Mouse (Mus musculus): ENCODE measurements around the gene Pih1d2. TPM values are rescaled to one million over a fixed set of nuclear protein-coding genes. Genes with fewer than 3 reads are reported as not detected.
A peak's percentile ranks its signal among the peaks of the same experiment; 100 is the strongest.

Pih1d2 gene
- 5.0 and 5.6 TPM in 2 replicates for polyA plus RNA-seq (2014; fragmentation: Nextera tagmentation; extraction: Ambion mirVana)

DNA sequence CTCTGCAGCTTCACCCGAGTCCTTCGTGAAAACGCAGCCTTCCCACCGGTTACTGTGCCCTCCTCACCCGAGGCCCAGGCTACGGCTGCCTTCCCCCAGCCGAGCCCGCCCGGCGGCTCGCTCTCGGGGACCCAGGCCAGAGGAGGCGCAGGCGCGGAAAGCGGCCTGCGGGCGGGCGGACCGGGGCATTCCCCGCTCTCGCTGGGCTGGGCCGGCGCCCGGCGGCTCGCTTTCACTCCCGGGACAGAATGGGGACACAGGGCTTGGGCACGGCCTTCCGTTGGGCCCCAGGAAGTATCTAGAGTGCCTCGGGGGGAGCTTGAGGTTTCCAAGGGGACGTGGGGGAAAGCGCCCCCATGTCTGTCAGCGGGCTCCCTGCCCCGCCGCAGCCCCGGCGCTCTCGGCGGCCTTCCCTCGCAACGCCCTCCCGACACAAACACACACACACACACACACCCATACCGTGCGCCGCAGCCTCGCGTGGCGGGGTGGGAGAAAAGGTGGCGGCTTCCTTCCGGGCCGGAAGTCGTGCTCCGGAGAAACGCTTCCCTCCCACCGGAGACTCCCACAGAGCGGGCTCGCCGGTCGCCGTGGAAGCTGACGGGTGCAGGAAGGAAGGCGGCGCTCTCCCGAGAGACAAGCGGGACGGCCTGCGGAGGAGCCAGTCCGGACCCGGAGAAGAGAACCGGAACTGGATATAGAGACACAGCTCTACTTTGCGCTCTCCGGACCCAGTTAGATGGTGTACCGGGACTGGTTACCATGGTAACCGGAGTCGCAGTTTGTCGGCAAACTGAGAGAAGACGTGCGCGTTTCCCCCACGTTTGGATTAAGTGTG, at the start of gene Pih1d2, which contains the start of gene Nkapd1:
Pih1d2 (plus strand) TSS at position 556 of the 838 bp plus-strand sequence.
Nkapd1 (minus strand) TSS at position 699 of the 838 bp plus-strand sequence.
- no peaks in the 10 kb centered on the region for H3K27me3 ChIP-seq (ENCODE audit: control insufficient read depth, insufficient read depth, low read length)
- peak within 1 kb of the TSS; percentile 60 for H3K4me2 ChIP-seq (ENCODE audit: low read depth, severe bottlenecking)
- peak; percentile 90 for ATAC-seq (ENCODE audit: insufficient number of reproducible peaks, low FRiP score, low TSS enrichment, low read depth)
- DNase-seq (ENCODE audit: low spot score): peak; percentile 94
- H3K27ac ChIP-seq (replicated peaks; ENCODE audit: low read depth, low read length): peak within 1 kb of the TSS; percentile 78
- H3K9ac ChIP-seq (ENCODE audit: low read length): peak within 1 kb of the TSS; percentile 83
- under 1% methylated on average over 81 of the region's 81 CpGs for WGBS
- H3K9me3 ChIP-seq (ENCODE audit: control insufficient read depth, low read length): no peaks in the 10 kb centered on the region
- peaks cover 16% of the 10 kb centered on the region for H3K36me3 ChIP-seq (ENCODE audit: control insufficient read depth, insufficient read depth, low read length)
- peaks cover 3% of the 10 kb centered on the region; the same call in 1 of the 2 replicates for H3K4me1 ChIP-seq (ENCODE audit: control insufficient read depth, insufficient read depth, low read length)
- peak within 1 kb of the TSS; percentile 90 for H3K4me3 ChIP-seq (ENCODE audit: low read depth, low read length)

GRCm38 (mm10) chr9:50567372-50567771, 49.7 kb upstream of the Pih1d2 start:
- Histone ChIP-seq H3K27me3 (ENCODE audit: control insufficient read depth, insufficient read depth, low read length) (no peaks in the 10 kb centered on the region), H3K4me3 (ENCODE audit: low read depth, low read length) (no peak overlapping the region), H3K4me2 (ENCODE audit: low read depth, severe bottlenecking) (no peak overlapping the region), H3K4me1 (ENCODE audit: control insufficient read depth, insufficient read depth, low read length) (no peaks in the 10 kb centered on the region), H3K9ac (ENCODE audit: low read length) (no peak overlapping the region), H3K36me3 (ENCODE audit: control insufficient read depth, insufficient read depth, low read length) (no peaks in the 10 kb centered on the region), H3K27ac (replicated peaks; ENCODE audit: low read depth, low read length) (no peak overlapping the region), H3K9me3 (ENCODE audit: control insufficient read depth, low read length) (no peaks in the 10 kb centered on the region)
- DNase-seq (ENCODE audit: low spot score) (no peak), ATAC-seq (ENCODE audit: insufficient number of reproducible peaks, low FRiP score, low TSS enrichment, low read depth) (no peak)
- 86% methylated on average over 4 of the region's 4 CpGs for WGBS

DNA sequence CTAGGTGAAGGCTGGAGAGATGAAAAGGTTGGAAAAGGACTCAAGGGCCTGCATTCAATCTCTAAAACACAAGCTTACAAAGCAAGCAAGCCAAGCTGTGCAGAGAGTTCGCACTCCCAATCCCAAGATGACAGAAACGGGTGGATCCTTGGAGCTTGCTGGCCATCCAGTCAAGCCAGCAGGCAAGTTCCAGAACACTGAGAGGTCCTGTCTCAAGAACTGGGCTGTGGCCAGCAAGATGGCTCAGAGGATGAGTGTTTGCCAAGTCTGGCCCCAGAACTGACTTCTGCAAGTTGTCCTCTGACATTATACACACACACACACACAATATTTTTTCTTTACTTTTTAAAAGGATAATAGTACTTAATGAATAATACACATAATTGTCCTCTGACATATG, 49.2 kb upstream of the Pih1d2 start:
- Histone ChIP-seq H3K4me3 (ENCODE audit: low read depth, low read length) (no peak overlapping the region), H3K36me3 (ENCODE audit: control insufficient read depth, insufficient read depth, low read length) (no peaks in the 10 kb centered on the region), H3K27me3 (ENCODE audit: control insufficient read depth, insufficient read depth, low read length) (no peaks in the 10 kb centered on the region), H3K9me3 (ENCODE audit: control insufficient read depth, low read length) (no peaks in the 10 kb centered on the region), H3K27ac (replicated peaks; ENCODE audit: low read depth, low read length) (no peak overlapping the region), H3K9ac (ENCODE audit: low read length) (no peak overlapping the region), H3K4me2 (ENCODE audit: low read depth, severe bottlenecking) (no peak overlapping the region), H3K4me1 (ENCODE audit: control insufficient read depth, insufficient read depth, low read length) (no peaks in the 10 kb centered on the region)
- 84% methylated on average over 2 of the region's 2 CpGs for WGBS
- ATAC-seq (ENCODE audit: insufficient number of reproducible peaks, low FRiP score, low TSS enrichment, low read depth): no peak
- no peak for DNase-seq (ENCODE audit: low spot score)

DNA sequence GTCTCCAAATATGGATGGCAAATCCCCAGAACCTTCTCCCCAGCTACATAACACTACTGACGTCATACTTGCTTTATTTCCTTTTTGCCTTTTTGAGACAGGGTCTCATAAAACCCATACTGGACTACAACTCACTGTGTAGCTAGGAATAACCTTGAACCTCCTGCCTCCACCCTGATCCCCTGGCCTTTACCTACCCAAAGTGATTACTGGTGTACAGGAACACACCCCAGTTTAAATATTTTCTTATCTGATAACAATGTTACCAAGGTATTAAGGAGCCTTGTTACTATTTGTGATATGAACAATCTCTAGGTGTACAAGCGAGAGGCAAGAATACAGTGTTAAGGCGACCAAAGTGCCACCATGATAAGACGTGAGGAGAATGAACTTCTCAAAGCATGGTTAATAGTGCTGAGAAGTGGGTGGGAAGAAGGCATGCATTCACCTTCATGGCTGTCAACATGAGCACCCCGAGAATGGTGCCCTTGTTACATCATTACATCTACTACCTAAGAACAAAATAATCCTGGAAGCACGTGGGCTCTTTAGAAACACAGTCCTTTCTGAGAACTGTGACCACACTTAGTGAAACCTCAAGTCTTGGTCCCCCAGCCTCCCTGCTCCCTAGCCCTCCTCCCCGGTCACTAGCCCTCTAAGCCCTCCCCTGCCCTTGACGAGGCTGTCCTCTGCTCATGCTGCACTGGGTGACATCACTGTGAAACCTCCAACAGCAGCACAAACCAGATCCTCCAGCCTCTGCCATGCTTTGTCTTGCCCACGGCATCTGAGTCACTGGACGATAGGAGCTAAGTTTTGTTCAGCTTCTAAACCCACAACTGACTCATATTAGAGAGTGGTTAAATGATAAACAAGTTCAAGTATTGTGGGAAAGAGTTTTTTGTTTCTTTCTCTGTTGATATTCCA, 47.3 kb upstream of the Pih1d2 start:
- H3K4me1 ChIP-seq (ENCODE audit: control insufficient read depth, insufficient read depth, low read length): no peaks in the 10 kb centered on the region
- no peaks in the 10 kb centered on the region for H3K9me3 ChIP-seq (ENCODE audit: control insufficient read depth, low read length)
- WGBS: 76% methylated on average over 10 of the region's 10 CpGs
- H3K27ac ChIP-seq (replicated peaks; ENCODE audit: low read depth, low read length): no peak overlapping the region
- ATAC-seq (ENCODE audit: insufficient number of reproducible peaks, low FRiP score, low TSS enrichment, low read depth) (no peak), DNase-seq (ENCODE audit: low spot score) (no peak)
- H3K27me3 ChIP-seq (ENCODE audit: control insufficient read depth, insufficient read depth, low read length): no peaks in the 10 kb centered on the region
- H3K4me2 ChIP-seq (ENCODE audit: low read depth, severe bottlenecking): no peak overlapping the region
- no peak overlapping the region for H3K4me3 ChIP-seq (ENCODE audit: low read depth, low read length)
- no peak overlapping the region for H3K9ac ChIP-seq (ENCODE audit: low read length)
- no peaks in the 10 kb centered on the region for H3K36me3 ChIP-seq (ENCODE audit: control insufficient read depth, insufficient read depth, low read length)

DNA sequence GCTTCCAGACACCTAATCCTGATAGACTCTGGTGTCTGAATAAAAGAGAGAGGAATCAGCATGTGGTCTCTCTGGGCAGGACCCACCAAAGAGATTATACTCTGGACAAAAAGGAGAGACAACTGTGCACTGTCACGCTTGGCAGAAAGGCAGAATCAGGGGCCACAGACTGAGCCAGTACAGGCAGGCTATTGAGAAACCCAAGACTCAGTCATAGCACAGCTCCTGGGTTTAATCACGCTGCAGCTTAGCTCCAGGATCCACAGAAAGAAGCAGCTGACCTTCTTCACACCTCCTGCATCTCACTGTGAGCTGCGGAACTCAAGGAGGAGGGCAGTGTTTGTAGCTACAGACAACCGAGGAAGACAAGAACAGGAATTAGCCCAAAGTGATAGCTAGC, 36.8 kb upstream of the Pih1d2 start:
- Histone ChIP-seq H3K9me3 (ENCODE audit: control insufficient read depth, low read length) (no peaks in the 10 kb centered on the region), H3K9ac (ENCODE audit: low read length) (no peak overlapping the region), H3K4me2 (ENCODE audit: low read depth, severe bottlenecking) (no peak overlapping the region), H3K4me1 (ENCODE audit: control insufficient read depth, insufficient read depth, low read length) (no peaks in the 10 kb centered on the region), H3K27me3 (ENCODE audit: control insufficient read depth, insufficient read depth, low read length) (no peaks in the 10 kb centered on the region), H3K27ac (replicated peaks; ENCODE audit: low read depth, low read length) (no peak overlapping the region), H3K36me3 (ENCODE audit: control insufficient read depth, insufficient read depth, low read length) (no peaks in the 10 kb centered on the region), H3K4me3 (ENCODE audit: low read depth, low read length) (no peak overlapping the region)
- ATAC-seq (ENCODE audit: insufficient number of reproducible peaks, low FRiP score, low TSS enrichment, low read depth) (no peak), DNase-seq (ENCODE audit: low spot score) (peak; percentile 14)
- 34% methylated on average over 4 of the region's 4 CpGs for WGBS

- Histone ChIP-seq H3K9me3 (ENCODE audit: control insufficient read depth, low read length) (no peaks in the 10 kb centered on the region), H3K4me2 (ENCODE audit: low read depth, severe bottlenecking) (no peak overlapping the region), H3K27ac (replicated peaks; ENCODE audit: low read depth, low read length) (no peak overlapping the region), H3K4me1 (ENCODE audit: control insufficient read depth, insufficient read depth, low read length) (no peaks in the 10 kb centered on the region), H3K36me3 (ENCODE audit: control insufficient read depth, insufficient read depth, low read length) (no peaks in the 10 kb centered on the region), H3K27me3 (ENCODE audit: control insufficient read depth, insufficient read depth, low read length) (no peaks in the 10 kb centered on the region), H3K9ac (ENCODE audit: low read length) (no peak overlapping the region), H3K4me3 (ENCODE audit: low read depth, low read length) (no peak overlapping the region)
- WGBS: 71% methylated on average over 6 of the region's 6 CpGs
- ATAC-seq (ENCODE audit: insufficient number of reproducible peaks, low FRiP score, low TSS enrichment, low read depth) (no peak), DNase-seq (ENCODE audit: low spot score) (no peak)
These were observed 31.8 kb upstream of the Pih1d2 start for GRCm38 (mm10) chr9:50585145-50585818.

- Histone ChIP-seq H3K4me2 (ENCODE audit: low read depth, severe bottlenecking) (no peak overlapping the region), H3K9me3 (ENCODE audit: control insufficient read depth, low read length) (no peaks in the 10 kb centered on the region), H3K36me3 (ENCODE audit: control insufficient read depth, insufficient read depth, low read length) (no peaks in the 10 kb centered on the region), H3K27me3 (ENCODE audit: control insufficient read depth, insufficient read depth, low read length) (no peaks in the 10 kb centered on the region), H3K9ac (ENCODE audit: low read length) (no peak overlapping the region), H3K27ac (replicated peaks; ENCODE audit: low read depth, low read length) (no peak overlapping the region), H3K4me3 (ENCODE audit: low read depth, low read length) (no peak overlapping the region), H3K4me1 (ENCODE audit: control insufficient read depth, insufficient read depth, low read length) (no peaks in the 10 kb centered on the region)
- no peak for DNase-seq (ENCODE audit: low spot score)
- 78% methylated on average over 4 of the region's 4 CpGs for WGBS
- no peak for ATAC-seq (ENCODE audit: insufficient number of reproducible peaks, low FRiP score, low TSS enrichment, low read depth)
These were observed 30.2 kb upstream of the Pih1d2 start for GRCm38 (mm10) chr9:50586955-50587354.

Data from limb, embryonic 11.5 days (tissue).